Mouse (Mus musculus): ENCODE results near the gene Irx1. TPM values are rescaled to one million over a fixed set of nuclear protein-coding genes. Genes with fewer than 3 reads are reported as not detected.

Irx1 gene
- total and polyA plus RNA-seq, 3 experiments, result not detected

DNA sequence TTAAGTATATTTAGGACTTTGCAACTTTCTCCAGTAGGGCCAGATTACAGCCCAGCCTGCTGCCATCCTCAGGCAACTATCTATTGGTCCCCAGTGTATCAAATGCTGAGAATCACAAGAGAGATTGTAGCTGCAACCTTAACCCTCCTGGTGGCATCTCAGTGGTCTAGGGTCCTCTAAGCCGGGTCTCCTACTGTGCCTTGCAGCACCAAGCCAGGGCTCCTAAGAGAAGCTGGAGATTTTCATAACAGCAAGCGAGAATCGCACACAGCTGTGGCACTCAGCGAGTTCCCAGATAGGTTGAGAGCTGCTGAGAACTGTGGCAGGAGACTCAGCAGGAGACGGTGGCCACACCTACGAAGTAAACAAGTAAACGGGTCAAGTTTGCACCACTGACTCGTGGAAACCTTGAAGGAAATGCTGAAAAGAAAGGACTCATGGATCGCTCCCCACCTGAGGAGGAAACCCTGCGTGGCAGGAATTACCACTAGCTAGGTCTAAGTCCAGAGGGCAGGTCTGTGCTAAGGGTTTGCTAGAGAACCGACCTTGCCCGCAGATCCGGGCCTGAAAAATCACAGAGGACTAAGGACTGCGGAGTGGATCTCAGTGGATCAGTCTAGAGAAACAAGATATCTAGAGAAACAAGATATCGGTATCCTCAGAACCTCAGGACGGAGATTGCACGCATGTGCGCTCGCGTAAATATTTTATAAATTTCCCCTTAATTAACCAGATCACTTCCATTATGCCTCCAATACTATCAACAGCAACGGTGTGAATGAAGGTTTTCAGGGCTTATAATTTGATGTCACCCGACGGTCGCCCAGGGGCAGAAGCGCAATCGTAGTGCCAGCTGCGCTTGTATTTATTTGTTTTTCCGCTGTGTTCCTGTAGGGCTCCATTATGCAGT is 4.1 kb upstream of the Irx1 start:
- H3K79me2 ChIP-seq (ENCODE audit: control insufficient read depth, insufficient read depth, low read length, poor library complexity), result no peaks in the 10 kb centered on the region
- H3K4me1 ChIP-seq (ENCODE audit: control insufficient read depth in 1 of 2, insufficient read depth in 2 of 2, low read length in 2 of 2), result no peaks in the 10 kb centered on the region
- no peaks in the 10 kb centered on the region for H3K9me3 ChIP-seq (replicated peaks; ENCODE audit: insufficient read depth, low read length)
- TF ChIP-seq GATA1 (IDR thresholded peaks at IDR 0.05; ENCODE audit: low read depth, low read length) (no peak), NRF1 (IDR thresholded peaks at IDR 0.05; ENCODE audit: insufficient read depth, low read depth, low read length, poor library complexity, severe bottlenecking) (no peak), RCOR1 (IDR thresholded peaks at IDR 0.05; ENCODE audit: low read depth, low read length) (no peak), GABPA (IDR thresholded peaks at IDR 0.05; ENCODE audit: low read depth, low read length) (no peak), ZMIZ1 (IDR thresholded peaks at IDR 0.05; ENCODE audit: low read depth, low read length) (no peak), ZKSCAN1 (IDR thresholded peaks at IDR 0.05; ENCODE audit: low read depth, low read length) (no peak), ZC3H11A (IDR thresholded peaks at IDR 0.05; ENCODE audit: low read depth, low read length) (no peak), MAZ (IDR thresholded peaks at IDR 0.05; ENCODE audit: low read depth, low read length) (no peak), MYC (IDR thresholded peaks at IDR 0.05; ENCODE audit: low read depth, low read length) (no peak), MXI1 (IDR thresholded peaks at IDR 0.05; ENCODE audit: low read depth, low read length) (no peak), RAD21 (IDR thresholded peaks at IDR 0.05; ENCODE audit: low read depth, low read length) (no peak)
- no peaks in the 10 kb centered on the region for H3K27me3 ChIP-seq (ENCODE audit: control insufficient read depth in 1 of 2, insufficient read depth in 2 of 2, low read length in 2 of 2)
- H3K27ac ChIP-seq (ENCODE audit: control insufficient read depth, low read depth, low read length), result no peak overlapping the region
- no peak for DNase-seq (ENCODE audit: low read depth, low spot score)
- no peak overlapping the region for H3K9ac ChIP-seq (ENCODE audit: control insufficient read depth, low read depth, low read length, poor library complexity, severe bottlenecking)
- no peaks in the 10 kb centered on the region for H3K36me3 ChIP-seq (ENCODE audit: control insufficient read depth in 1 of 2, insufficient read depth in 2 of 2, low read length in 2 of 2)
- no peak overlapping the region for H3K4me3 ChIP-seq (ENCODE audit: control insufficient read depth in 1 of 2, insufficient read depth in 1 of 2, low read depth in 2 of 2, low read length in 2 of 2)

DNA sequence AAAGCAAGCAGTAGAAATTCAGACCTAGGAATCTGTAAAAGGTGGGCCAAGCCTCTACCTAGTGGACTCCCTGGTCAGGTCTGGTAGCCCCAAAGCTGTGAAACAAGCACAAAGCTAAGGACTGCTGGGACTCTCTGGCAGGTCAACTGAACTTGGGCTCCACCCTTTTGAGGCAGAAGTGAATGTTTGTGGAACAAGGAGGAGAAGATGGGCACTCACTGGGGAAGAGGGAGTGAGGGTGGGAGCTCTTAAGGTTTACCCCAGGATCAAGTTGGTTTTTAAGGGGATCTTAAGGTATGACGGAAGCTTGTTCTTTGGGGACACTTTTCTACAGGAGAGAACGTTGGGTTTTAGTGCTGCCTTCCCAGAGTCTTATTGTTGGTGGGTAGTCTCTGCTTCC is 3.1 kb upstream of the Irx1 start:
- no peaks in the 10 kb centered on the region for H3K27me3 ChIP-seq (ENCODE audit: control insufficient read depth in 1 of 2, insufficient read depth in 2 of 2, low read length in 2 of 2)
- no peak for DNase-seq (ENCODE audit: low read depth, low spot score)
- no peak overlapping the region for H3K4me3 ChIP-seq (ENCODE audit: control insufficient read depth in 1 of 2, insufficient read depth in 1 of 2, low read depth in 2 of 2, low read length in 2 of 2)
- TF ChIP-seq TCF12 (IDR thresholded peaks at IDR 0.05; ENCODE audit: low read depth, low read length) (no peak), E2F4 (IDR thresholded peaks at IDR 0.05; ENCODE audit: borderline replicate concordance, low read depth, low read length) (no peak), CTCF (IDR thresholded peaks at IDR 0.05 in 2 of 3, conservative IDR thresholded peaks at IDR 0.05 in 1 of 3; ENCODE audit: control insufficient read depth in 1 of 3, insufficient read depth in 1 of 3, low read depth in 2 of 3, low read length in 3 of 3, poor library complexity in 1 of 3, severe bottlenecking in 1 of 3) (no peak), EP300 (IDR thresholded peaks at IDR 0.05; ENCODE audit: low read depth in 1 of 2, low read length in 2 of 2) (no peak), ZKSCAN1 (IDR thresholded peaks at IDR 0.05; ENCODE audit: low read depth, low read length) (no peak), MAX (IDR thresholded peaks at IDR 0.05; ENCODE audit: low read length) (no peak), UBTF (IDR thresholded peaks at IDR 0.05; ENCODE audit: borderline replicate concordance, insufficient read depth, low read depth, low read length) (no peak), SMC3 (IDR thresholded peaks at IDR 0.05; ENCODE audit: low read depth, low read length) (no peak), USF1 (IDR thresholded peaks at IDR 0.05; ENCODE audit: low read depth, low read length) (no peak), POLR2AphosphoS5 (IDR thresholded peaks at IDR 0.05; ENCODE audit: borderline replicate concordance, low read depth, low read length) (no peak), ELF1 (IDR thresholded peaks at IDR 0.05; ENCODE audit: low read depth, low read length) (no peak), GABPA (IDR thresholded peaks at IDR 0.05; ENCODE audit: low read depth, low read length) (no peak), MAZ (IDR thresholded peaks at IDR 0.05; ENCODE audit: low read depth, low read length) (no peak), TBP (IDR thresholded peaks at IDR 0.05; ENCODE audit: low read depth, low read length) (no peak), GATA1 (IDR thresholded peaks at IDR 0.05; ENCODE audit: low read depth, low read length) (no peak), MYC (IDR thresholded peaks at IDR 0.05; ENCODE audit: low read depth, low read length) (no peak)
- no peaks in the 10 kb centered on the region for H3K79me2 ChIP-seq (ENCODE audit: control insufficient read depth, insufficient read depth, low read length, poor library complexity)
- no peak overlapping the region for H3K9ac ChIP-seq (ENCODE audit: control insufficient read depth, low read depth, low read length, poor library complexity, severe bottlenecking)
- no peak overlapping the region for H3K27ac ChIP-seq (ENCODE audit: control insufficient read depth, low read depth, low read length)
- H3K9me3 ChIP-seq (replicated peaks; ENCODE audit: insufficient read depth, low read length), result no peaks in the 10 kb centered on the region
- no peaks in the 10 kb centered on the region for H3K36me3 ChIP-seq (ENCODE audit: control insufficient read depth in 1 of 2, insufficient read depth in 2 of 2, low read length in 2 of 2)
- no peaks in the 10 kb centered on the region for H3K4me1 ChIP-seq (ENCODE audit: control insufficient read depth in 1 of 2, insufficient read depth in 2 of 2, low read length in 2 of 2)
